Mouse (Mus musculus) frontal cortex, postnatal 14 days (tissue): Measurements from ENCODE around the gene Serinc2.

Source experiments
- DNase-seq, 2 experiments: peaks; one replicate each; pipeline ENCODE4 v3.0.0; 2022; ENCODE audit warnings: low spot score in 2 of 2

The Serinc2 gene

GRCm38 (mm10) chr4:130279105-130279504, at the start of gene Serinc2:
Serinc2 (minus strand) TSS chr4:130279205.
- no peak for DNase-seq

GRCm38 (mm10) chr4:130327366-130327765, 48.4 kb upstream of the Serinc2 start:
- no peak for DNase-seq

- no peak for DNase-seq
Measured at GRCm38 (mm10) chr4:130325446-130325845, 46.4 kb upstream of the Serinc2 start.

GRCm38 (mm10) chr4:130323607-130324006, 44.6 kb upstream of the Serinc2 start:
- DNase-seq = no peak

- no peak for DNase-seq
Measured at GRCm38 (mm10) chr4:130323165-130323564, 44.2 kb upstream of the Serinc2 start.

- no peak for DNase-seq
Measured at GRCm38 (mm10) chr4:130322567-130322966, 43.6 kb upstream of the Serinc2 start.

- DNase-seq = no peak
Measured at GRCm38 (mm10) chr4:130321640-130322039, 42.6 kb upstream of the Serinc2 start.

- DNase-seq = no peak
Measured at GRCm38 (mm10) chr4:130319564-130319963, 40.6 kb upstream of the Serinc2 start.

- DNase-seq = no peak
Measured at GRCm38 (mm10) chr4:130318122-130318521, 39.1 kb upstream of the Serinc2 start.

- DNase-seq = no peak
Measured at GRCm38 (mm10) chr4:130316691-130317090, 37.7 kb upstream of the Serinc2 start.

- no peak for DNase-seq
Measured at GRCm38 (mm10) chr4:130315771-130316527, 36.9 kb upstream of the Serinc2 start.

GRCm38 (mm10) chr4:130313552-130313951, 34.5 kb upstream of the Serinc2 start:
- DNase-seq = no peak

- DNase-seq = no peak
Measured at GRCm38 (mm10) chr4:130312526-130312925, 33.5 kb upstream of the Serinc2 start.

GRCm38 (mm10) chr4:130309254-130309653, 30.2 kb upstream of the Serinc2 start:
- DNase-seq = no peak

GRCm38 (mm10) chr4:130308231-130309081, 29.5 kb upstream of the Serinc2 start, which contains the start of the genes Fabp3 and Gm10570:
Fabp3 (plus strand) TSS chr4:130308595.
Gm10570 (minus strand) TSS chr4:130308674.
- peak; percentile 65 to 73 for DNase-seq

- DNase-seq = peak in 1 of 2 experiments; percentile 35
Measured at GRCm38 (mm10) chr4:130307851-130308230, 28.8 kb upstream of the Serinc2 start.

- no peak for DNase-seq
Measured at GRCm38 (mm10) chr4:130306796-130307630, 28.0 kb upstream of the Serinc2 start.

GRCm38 (mm10) chr4:130304746-130305145, 25.7 kb upstream of the Serinc2 start:
- no peak for DNase-seq

- DNase-seq = no peak
Measured at GRCm38 (mm10) chr4:130302285-130302870, 23.4 kb upstream of the Serinc2 start.

GRCm38 (mm10) chr4:130299629-130300018, 20.6 kb upstream of the Serinc2 start:
- no peak for DNase-seq

GRCm38 (mm10) chr4:130298877-130299628, 20.0 kb upstream of the Serinc2 start:
- DNase-seq = no peak
